Mouse (Mus musculus) stomach, embryonic 14.5 days (tissue): ENCODE measurements at regions not wholly inside any gene's neighbourhood (a gene's known extent, or its start where the extent isn't known, plus 50 kb on each side); places are given as distances from the start of the nearest gene placed in this dataset.

ENCODE experiments used
- ATAC-seq: fragments of 200-750 bp; cut with Nextera tagmentation; 2 replicates; pipeline ENCODE4 v1.8.0; 2017; ENCODE audit warnings: low read depth, moderate TSS enrichment; ENCODE audit not compliant: insufficient number of reproducible peaks, insufficient read depth, low FRiP score
- H3K27ac ChIP-seq: fragments of 300-500 bp; sonication (generic); 2 replicates; pipeline ENCODE4 v1.5.1; 2014; ENCODE audit warnings: mild to moderate bottlenecking, low read length, moderate library complexity, mixed read lengths
- H3K27me3 ChIP-seq: fragments of 300-500 bp; sonication (generic); 2 replicates; pipeline ENCODE4 v1.6.1; 2014; ENCODE audit warnings: low read length, control low read depth, mixed read lengths; ENCODE audit not compliant: control insufficient read depth, insufficient read depth
- H3K36me3 ChIP-seq: fragments of 300-500 bp; sonication (generic); 2 replicates; pipeline ENCODE4 v1.6.1; 2014; ENCODE audit warnings: mild to moderate bottlenecking, control low read depth, low read length, moderate library complexity, mixed read lengths; ENCODE audit not compliant: control insufficient read depth, insufficient read depth
- H3K4me1 ChIP-seq: fragments of 300-500 bp; sonication (generic); 2 replicates; pipeline ENCODE4 v1.6.1; 2014; ENCODE audit warnings: low read length, control low read depth, mixed read lengths; ENCODE audit not compliant: control insufficient read depth, insufficient read depth
- H3K4me2 ChIP-seq: fragments of 300-500 bp; sonication (generic); replicated peaks from 2 replicates; pipeline ENCODE4 v1.6.1; 2014; ENCODE audit warnings: low read depth, low read length, control low read depth
- H3K4me3 ChIP-seq: fragments of 300-500 bp; sonication (generic); 2 replicates; pipeline ENCODE4 v1.5.1; 2014; ENCODE audit warnings: low read depth, low read length, control low read depth
- H3K9ac ChIP-seq: fragments of 300-500 bp; sonication (generic); replicated peaks from 2 replicates; pipeline ENCODE4 v1.6.1; 2014; ENCODE audit warnings: low read depth, mild to moderate bottlenecking, control low read depth, low read length, moderate library complexity, mixed read lengths
- H3K9me3 ChIP-seq: fragments of 300-500 bp; sonication (generic); 2 replicates; pipeline ENCODE4 v1.6.1; 2016; ENCODE audit warnings: low read depth, low read length, control low read depth; ENCODE audit not compliant: control insufficient read depth
- WGBS: fragments of 180-500 bp; shearing (Covaris S2); extraction: QIAGEN DNeasy Blood & Tissue Kit; methylation state at CpG from one replicate; pipeline ENCODE4 v1.1.7; 2014; 5-methylcytosine and 5-hydroxymethylcytosine counted together

DNA sequence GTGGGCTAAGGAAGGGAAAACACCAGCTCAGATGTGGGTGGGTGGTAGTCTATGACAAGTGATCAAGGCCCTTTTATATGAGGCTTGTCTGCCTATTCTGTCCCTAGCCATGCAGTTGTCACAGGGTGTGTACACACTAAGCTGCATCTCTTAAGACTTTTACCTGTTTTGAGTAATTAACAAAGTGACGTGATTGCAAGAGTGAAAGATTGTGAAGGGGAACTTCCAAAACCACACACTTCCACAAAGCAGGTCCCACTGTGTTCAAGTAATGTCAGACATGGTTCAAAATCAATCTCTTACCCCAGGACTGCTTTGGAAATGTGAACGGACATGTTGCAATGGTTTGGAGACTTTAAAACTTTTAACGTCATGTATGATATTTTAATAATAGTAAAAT lies 674.2 kb downstream of the Adgrl2 start:
- no peak overlapping the region for H3K27ac ChIP-seq
- H3K4me3 ChIP-seq = no peak overlapping the region
- ATAC-seq = no peak
- 95% methylated on average over 3 of the region's 3 CpGs for WGBS
- no peak overlapping the region for H3K4me2 ChIP-seq
- no peaks in the 10 kb centered on the region for H3K4me1 ChIP-seq
- no peaks in the 10 kb centered on the region for H3K36me3 ChIP-seq
- no peak overlapping the region for H3K9ac ChIP-seq
- H3K27me3 ChIP-seq = no peaks in the 10 kb centered on the region
- H3K9me3 ChIP-seq = no peaks in the 10 kb centered on the region

DNA sequence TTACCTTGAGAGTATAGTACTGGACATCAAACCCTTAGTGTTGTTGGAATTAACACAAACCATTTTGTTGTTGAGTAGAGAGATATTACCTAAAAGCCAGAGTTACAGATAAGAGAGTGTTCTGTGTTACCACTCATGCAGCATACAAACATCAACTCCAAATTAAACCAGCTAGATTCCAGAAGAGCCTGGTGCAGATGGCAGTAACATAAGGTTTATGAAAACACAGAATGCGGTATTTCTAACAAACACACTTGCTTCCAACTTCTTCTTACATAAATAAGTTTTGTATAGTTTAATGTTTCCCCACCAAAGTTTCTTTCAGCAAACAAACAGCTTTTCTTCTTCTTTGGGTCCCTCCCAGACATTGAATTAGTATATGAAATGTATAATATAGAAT lies 675.1 kb downstream of the Adgrl2 start:
- H3K9me3 ChIP-seq = no peaks in the 10 kb centered on the region
- WGBS = 85% methylated on average over 1 of the region's 1 CpGs
- H3K4me2 ChIP-seq = no peak overlapping the region
- ATAC-seq = no peak
- H3K27me3 ChIP-seq = no peaks in the 10 kb centered on the region
- no peak overlapping the region for H3K4me3 ChIP-seq
- H3K4me1 ChIP-seq = no peaks in the 10 kb centered on the region
- H3K36me3 ChIP-seq = no peaks in the 10 kb centered on the region
- no peak overlapping the region for H3K9ac ChIP-seq
- no peak overlapping the region for H3K27ac ChIP-seq

DNA sequence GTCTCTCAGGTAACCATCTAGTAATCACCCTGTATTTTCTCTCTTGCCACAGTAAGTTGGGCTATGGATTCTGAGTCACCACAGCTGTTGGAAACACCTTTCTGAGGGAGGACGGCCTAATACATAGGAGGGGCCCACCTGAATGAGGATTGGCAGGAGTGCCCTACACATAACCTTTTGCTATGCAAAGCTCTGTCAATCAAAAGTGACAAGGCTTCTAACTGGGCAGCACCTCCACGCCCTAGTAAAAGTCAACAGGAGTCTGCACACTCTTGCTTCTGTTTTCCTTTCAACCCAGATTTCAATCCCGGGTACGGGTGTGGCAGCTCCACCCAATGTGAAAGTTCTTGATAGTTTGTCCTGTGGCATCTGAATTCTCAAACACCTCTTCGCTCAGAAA lies 694.8 kb downstream of the Adgrl2 start:
- no peaks in the 10 kb centered on the region for H3K27me3 ChIP-seq
- no peaks in the 10 kb centered on the region for H3K4me1 ChIP-seq
- no peak overlapping the region for H3K4me3 ChIP-seq
- H3K4me2 ChIP-seq = no peak overlapping the region
- no peak overlapping the region for H3K9ac ChIP-seq
- no peaks in the 10 kb centered on the region for H3K9me3 ChIP-seq
- no peak overlapping the region for H3K27ac ChIP-seq
- no peaks in the 10 kb centered on the region for H3K36me3 ChIP-seq
- WGBS = 76% methylated on average over 5 of the region's 5 CpGs
- peak; percentile 94 for ATAC-seq

DNA sequence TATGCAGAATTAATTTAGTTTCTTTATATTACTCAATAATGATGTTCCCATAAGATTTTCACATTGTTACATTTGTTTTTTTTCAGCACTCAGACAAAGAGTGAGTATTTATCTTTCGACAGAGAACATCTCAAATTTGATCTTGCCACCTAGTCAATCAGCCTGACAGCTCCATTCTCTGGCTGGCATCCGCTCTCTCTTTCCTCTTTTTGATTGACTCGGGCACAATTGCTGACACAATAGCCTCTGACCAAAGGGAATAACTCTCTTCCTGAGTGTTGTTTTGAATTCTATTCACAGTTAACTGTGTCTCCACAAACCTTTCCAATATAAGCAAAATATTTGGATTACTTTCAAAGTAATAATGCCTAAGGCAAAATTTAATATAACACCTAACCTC lies 711.4 kb downstream of the Adgrl2 start:
- Histone ChIP-seq H3K9me3 (no peaks in the 10 kb centered on the region), H3K4me2 (no peak overlapping the region), H3K9ac (no peak overlapping the region), H3K27ac (no peak overlapping the region), H3K4me3 (no peak overlapping the region), H3K4me1 (no peaks in the 10 kb centered on the region), H3K36me3 (no peaks in the 10 kb centered on the region), H3K27me3 (no peaks in the 10 kb centered on the region)
- 60% methylated on average over 3 of the region's 3 CpGs for WGBS
- ATAC-seq = no peak

DNA sequence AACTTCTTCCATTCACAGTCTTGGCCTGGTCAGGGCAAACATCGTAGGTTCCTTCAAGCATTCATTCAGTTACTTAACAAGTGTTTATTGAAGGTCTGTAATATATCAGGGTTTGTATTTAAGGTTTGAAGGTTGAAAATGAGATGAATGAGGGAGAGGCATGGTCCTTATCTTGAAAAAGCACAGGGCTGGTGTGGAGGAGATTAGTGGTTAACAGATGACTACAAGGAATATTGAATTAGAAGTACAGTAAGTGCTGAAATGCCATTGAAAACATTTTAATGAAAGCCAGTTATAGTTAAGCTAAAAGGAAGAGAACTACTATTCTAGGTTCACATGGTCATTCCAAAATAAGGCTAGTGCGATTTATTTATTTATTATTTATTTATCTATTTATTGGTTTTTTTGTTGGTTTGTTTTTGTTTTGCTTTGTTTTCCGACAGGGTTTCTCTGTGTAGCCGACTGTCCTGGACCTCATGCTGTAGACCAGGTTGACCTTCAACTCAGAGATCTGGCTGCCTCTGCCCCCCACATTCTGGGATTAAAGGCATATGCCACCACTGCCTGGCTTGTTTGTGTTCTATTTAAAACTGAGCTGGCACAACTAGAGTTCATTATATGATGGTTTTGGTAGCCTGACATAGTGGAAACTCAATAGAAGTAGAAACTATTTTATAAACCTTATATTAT lies 718.1 kb downstream of the Adgrl2 start:
- Histone ChIP-seq H3K4me1 (no peaks in the 10 kb centered on the region), H3K27ac (no peak overlapping the region), H3K36me3 (no peaks in the 10 kb centered on the region), H3K9ac (no peak overlapping the region), H3K9me3 (no peaks in the 10 kb centered on the region), H3K4me3 (no peak overlapping the region), H3K4me2 (no peak overlapping the region), H3K27me3 (no peaks in the 10 kb centered on the region)
- WGBS = 62% methylated on average over 4 of the region's 4 CpGs
- no peak for ATAC-seq

DNA sequence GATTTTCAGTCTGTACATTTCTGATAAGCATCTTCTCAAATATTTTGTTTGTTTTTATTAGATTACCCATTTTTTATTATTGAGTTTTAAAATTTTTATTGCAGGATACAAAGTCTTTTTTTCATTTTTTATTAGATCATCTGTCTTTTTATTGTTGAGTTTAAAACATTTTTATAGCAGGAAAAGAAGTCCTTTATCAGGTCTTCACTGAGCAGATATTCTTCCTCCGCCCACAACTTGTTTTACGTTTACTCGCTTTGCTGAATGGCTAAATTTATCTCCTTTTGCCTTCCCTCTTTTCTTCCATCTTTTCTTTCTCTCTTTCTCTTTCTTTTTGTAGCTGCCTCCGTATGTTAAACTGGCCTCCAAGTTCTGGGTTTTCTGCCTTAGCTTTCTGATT lies 721.5 kb downstream of the Adgrl2 start:
- WGBS = 93% methylated on average over 4 of the region's 4 CpGs
- Histone ChIP-seq H3K27me3 (no peaks in the 10 kb centered on the region), H3K4me2 (no peak overlapping the region), H3K9ac (no peak overlapping the region), H3K27ac (no peak overlapping the region), H3K4me3 (no peak overlapping the region), H3K4me1 (no peaks in the 10 kb centered on the region), H3K9me3 (no peaks in the 10 kb centered on the region), H3K36me3 (no peaks in the 10 kb centered on the region)
- ATAC-seq = no peak

DNA sequence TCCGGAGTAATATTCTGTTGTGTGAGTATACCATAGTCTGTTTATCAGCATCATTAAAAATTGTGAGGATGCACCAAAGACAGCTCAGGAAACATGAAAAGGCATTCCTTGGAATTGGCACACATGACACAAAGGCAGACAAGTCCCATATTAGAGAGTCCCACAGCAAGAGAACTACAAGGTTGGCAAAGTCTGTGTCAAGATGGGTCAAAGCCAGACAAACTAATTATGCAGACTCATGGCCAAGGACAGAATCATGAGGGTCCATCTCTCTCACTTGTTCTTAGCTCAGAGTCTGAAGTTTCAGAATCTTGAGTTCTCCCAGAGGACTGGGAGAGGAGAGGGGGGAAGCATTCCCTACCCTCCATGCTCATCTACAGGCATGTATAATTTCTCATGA lies 731.1 kb downstream of the Adgrl2 start:
- H3K9me3 ChIP-seq = no peaks in the 10 kb centered on the region
- no peaks in the 10 kb centered on the region for H3K27me3 ChIP-seq
- no peaks in the 10 kb centered on the region for H3K4me1 ChIP-seq
- H3K36me3 ChIP-seq = no peaks in the 10 kb centered on the region
- H3K27ac ChIP-seq = no peak overlapping the region
- WGBS = 94% methylated on average over 1 of the region's 1 CpGs
- H3K9ac ChIP-seq = no peak overlapping the region
- H3K4me3 ChIP-seq = no peak overlapping the region
- ATAC-seq = no peak
- no peak overlapping the region for H3K4me2 ChIP-seq

DNA sequence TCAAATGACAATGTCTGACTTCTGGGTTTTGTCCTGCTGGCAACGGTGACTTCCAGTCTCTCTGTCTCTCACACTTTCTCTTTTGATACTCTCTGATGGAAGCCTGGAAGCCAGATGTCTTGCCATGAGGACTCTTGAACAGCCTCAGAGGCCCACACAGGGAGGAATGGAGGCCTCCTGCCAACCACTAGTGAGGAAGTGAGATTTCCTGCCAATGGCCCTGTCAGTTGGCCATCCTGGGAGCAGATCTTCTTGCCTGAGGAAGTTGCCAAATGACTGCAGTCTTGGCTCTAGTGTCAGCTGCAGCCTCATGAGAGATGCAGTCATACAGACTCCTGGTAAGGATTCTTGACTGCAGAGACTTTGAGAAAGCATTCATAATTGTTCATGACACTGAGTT lies 741.7 kb downstream of the Adgrl2 start:
- no peak for ATAC-seq
- WGBS = 60% methylated on average over 1 of the region's 1 CpGs
- Histone ChIP-seq H3K36me3 (no peaks in the 10 kb centered on the region), H3K4me3 (no peak overlapping the region), H3K27me3 (no peaks in the 10 kb centered on the region), H3K4me2 (no peak overlapping the region), H3K27ac (no peak overlapping the region), H3K4me1 (no peaks in the 10 kb centered on the region), H3K9ac (no peak overlapping the region), H3K9me3 (no peaks in the 10 kb centered on the region)

DNA sequence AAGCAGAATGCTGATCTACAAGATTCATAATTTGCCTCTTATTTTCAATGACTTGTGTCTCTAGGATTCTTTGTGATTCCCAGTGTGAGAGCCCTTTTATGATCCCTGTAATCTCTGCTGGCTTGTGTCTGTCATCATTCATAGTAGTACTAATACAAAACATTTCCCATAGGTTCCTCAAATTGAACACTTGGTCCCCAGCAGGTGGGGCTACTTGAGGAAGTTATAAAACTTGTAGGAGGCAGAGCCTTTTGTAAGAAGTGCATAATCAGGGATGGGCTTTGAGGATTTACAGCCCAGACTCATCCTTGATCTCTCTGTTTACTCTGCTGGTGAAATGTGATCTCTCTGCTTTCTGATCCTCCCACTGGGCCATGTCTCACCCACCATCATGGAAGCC lies 743.6 kb downstream of the Adgrl2 start:
- ATAC-seq = no peak
- Histone ChIP-seq H3K4me1 (no peaks in the 10 kb centered on the region), H3K4me3 (no peak overlapping the region), H3K9ac (no peak overlapping the region), H3K36me3 (no peaks in the 10 kb centered on the region), H3K27ac (no peak overlapping the region), H3K27me3 (no peaks in the 10 kb centered on the region), H3K4me2 (no peak overlapping the region), H3K9me3 (no peaks in the 10 kb centered on the region)
